Mouse (Mus musculus): ENCODE results near the gene Ovch2. TPM values are rescaled to one million over a fixed set of nuclear protein-coding genes. Genes with fewer than 3 reads are reported as not detected.

Gene Ovch2
- polyA plus RNA-seq, 1 experiment from 2014 or later: not detected

Other genes starting within 250 kb of the Ovch2 start
- gene Olfml1, start 233.8 kb downstream of the Ovch2 start, polyA plus RNA-seq (2014; fragmentation: Nextera tagmentation; extraction: Ambion mirVana): 3.5 and 4.1 TPM in 2 replicates
- gene Ppfibp2, start 206.0 kb downstream of the Ovch2 start, polyA plus RNA-seq (2014; fragmentation: Nextera tagmentation; extraction: Ambion mirVana): 1.6 and 1.8 TPM in 2 replicates
- gene 5330417H12Rik, start 176.0 kb downstream of the Ovch2 start, polyA plus RNA-seq (2014; fragmentation: Nextera tagmentation; extraction: Ambion mirVana): not detected in 2 replicates
- gene Cyb5r2, start 43.2 kb downstream of the Ovch2 start, polyA plus RNA-seq (2014; fragmentation: Nextera tagmentation; extraction: Ambion mirVana): 0.10 TPM in 1 of 2 replicates, not detected in the other
- gene Olfr467, start 11.1 kb upstream of the Ovch2 start, polyA plus RNA-seq (2014; fragmentation: Nextera tagmentation; extraction: Ambion mirVana): not detected in 2 replicates
- gene Olfr469, start 24.3 kb upstream of the Ovch2 start, polyA plus RNA-seq (2014; fragmentation: Nextera tagmentation; extraction: Ambion mirVana): not detected in 2 replicates
- gene Olfr470, start 46.3 kb upstream of the Ovch2 start, polyA plus RNA-seq (2014; fragmentation: Nextera tagmentation; extraction: Ambion mirVana): not detected in 2 replicates
- gene Olfr472, start 96.7 kb upstream of the Ovch2 start, polyA plus RNA-seq (2014; fragmentation: Nextera tagmentation; extraction: Ambion mirVana): not detected in 2 replicates
- gene Olfr473, start 129.2 kb upstream of the Ovch2 start, polyA plus RNA-seq (2014; fragmentation: Nextera tagmentation; extraction: Ambion mirVana): not detected in 2 replicates
- not detected in 2 replicates for gene Olfr474, start 153.4 kb upstream of the Ovch2 start, polyA plus RNA-seq (2014; fragmentation: Nextera tagmentation; extraction: Ambion mirVana)
- gene Olfr476, start 163.6 kb upstream of the Ovch2 start, polyA plus RNA-seq (2014; fragmentation: Nextera tagmentation; extraction: Ambion mirVana): not detected in 2 replicates
- gene Olfr477, start 185.5 kb upstream of the Ovch2 start, polyA plus RNA-seq (2014; fragmentation: Nextera tagmentation; extraction: Ambion mirVana): not detected in 2 replicates
- gene Olfr478, start 232.8 kb upstream of the Ovch2 start, polyA plus RNA-seq (2014; fragmentation: Nextera tagmentation; extraction: Ambion mirVana): not detected in 2 replicates
- not detected in 2 replicates for gene Olfr479, start 249.5 kb upstream of the Ovch2 start, polyA plus RNA-seq (2014; fragmentation: Nextera tagmentation; extraction: Ambion mirVana)

Data from forebrain, embryonic 14.5 days (tissue).